Comparison of ENCODE assay signal across 30 mouse cellular contexts in genomic region chr5:146727006-146727405, GRCm38 (mm10).
DNase-seq lines count a peak whose midpoint lies in the region; ATAC-seq and TF ChIP-seq lines count a peak whose summit lies in the region.
"Had no signal": no experiment of that assay in that cellular context is flagged by ENCODE, and none has a peak within 500 bp of the region (broad histone marks: within the 10 kb centered on the region; RNA-seq: fewer than 3 reads in every experiment).

No protein-coding gene starts in this region.

- H3K4me2 ChIP-seq in forebrain, embryonic 13.5 days = no peak overlapping the region
- no peak overlapping the region for H3K4me2 ChIP-seq in forebrain, embryonic 11.5 days (ENCODE audit: low read depth, low read length, severe bottlenecking)
- H3K4me2 ChIP-seq in kidney, postnatal 0 days (ENCODE audit: low read length) = no peak overlapping the region
- H3K4me2 ChIP-seq in kidney, embryonic 15.5 days = no peak overlapping the region
- H3K4me2 ChIP-seq in stomach, embryonic 14.5 days (replicated peaks; ENCODE audit: low read depth, low read length) = no peak overlapping the region
- no peak overlapping the region for H3K4me2 ChIP-seq in stomach, postnatal 0 days (replicated peaks; ENCODE audit: low read depth)
- H3K4me2 ChIP-seq: embryonic facial prominence, embryonic 12.5 days; heart, embryonic 11.5 days; liver, embryonic 12.5 days had no signal

- no peak overlapping the region for H3K27ac ChIP-seq in forebrain, embryonic 13.5 days
- no peak overlapping the region for H3K27ac ChIP-seq in forebrain, embryonic 11.5 days (ENCODE audit: low read depth, low read length)
- no peak overlapping the region for H3K27ac ChIP-seq in kidney, postnatal 0 days
- H3K27ac ChIP-seq in kidney, embryonic 15.5 days = no peak overlapping the region
- no peak overlapping the region for H3K27ac ChIP-seq in stomach, embryonic 14.5 days (ENCODE audit: low read length)
- H3K27ac ChIP-seq in stomach, postnatal 0 days (replicated peaks) = no peak overlapping the region
- H3K27ac ChIP-seq: embryonic facial prominence, embryonic 12.5 days; gastrocnemius, adult 2 months; liver, embryonic 12.5 days; macrophage had no signal

- H3K27me3 ChIP-seq in forebrain, embryonic 13.5 days = no peaks in the 10 kb centered on the region
- H3K27me3 ChIP-seq in forebrain, embryonic 11.5 days (ENCODE audit: control insufficient read depth, insufficient read depth, low read length) = no peaks in the 10 kb centered on the region
- H3K27me3 ChIP-seq in kidney, postnatal 0 days (ENCODE audit: insufficient read depth, low read length) = no peaks in the 10 kb centered on the region
- no peaks in the 10 kb centered on the region for H3K27me3 ChIP-seq in kidney, embryonic 15.5 days
- H3K27me3 ChIP-seq in stomach, embryonic 14.5 days (ENCODE audit: control insufficient read depth, insufficient read depth, low read length) = no peaks in the 10 kb centered on the region
- no peaks in the 10 kb centered on the region for H3K27me3 ChIP-seq in stomach, postnatal 0 days (ENCODE audit: control insufficient read depth, insufficient read depth, low read length)
- H3K27me3 ChIP-seq: CH12.LX; embryonic facial prominence, embryonic 12.5 days; liver, embryonic 12.5 days had no signal

- TF ChIP-seq EP300 in stomach, postnatal 0 days (optimal IDR thresholded peaks at IDR 0.05) = no peak

- WGBS in forebrain, embryonic 13.5 days = 77% methylated on average over 4 of the region's 4 CpGs
- 92% methylated on average over 4 of the region's 4 CpGs for WGBS in forebrain, embryonic 11.5 days
- 75% methylated on average over 4 of the region's 4 CpGs for WGBS in kidney, postnatal 0 days
- WGBS in kidney, embryonic 15.5 days = 83% methylated on average over 4 of the region's 4 CpGs
- 75% methylated on average over 4 of the region's 4 CpGs for WGBS in stomach, embryonic 14.5 days
- 82% methylated on average over 4 of the region's 4 CpGs for WGBS in stomach, postnatal 0 days

- peak; percentile 19; the same call in 1 of the 2 replicates for ATAC-seq in forebrain, embryonic 13.5 days
- no peak for ATAC-seq in forebrain, embryonic 11.5 days (replicated peaks; ENCODE audit: low FRiP score)
- peak; percentile 61; the same call in 1 of the 2 replicates for ATAC-seq in kidney, postnatal 0 days (replicated peaks; ENCODE audit: low FRiP score, low read depth)
- ATAC-seq in kidney, embryonic 15.5 days (replicated peaks; ENCODE audit: low FRiP score) = no peak
- 0 out of 2 replicates have a peak, but pooled peaks have one; percentile 14 for ATAC-seq in stomach, embryonic 14.5 days (ENCODE audit: insufficient number of reproducible peaks, insufficient read depth, low FRiP score, low read depth)
- no peak for ATAC-seq in stomach, postnatal 0 days (ENCODE audit: low FRiP score, low TSS enrichment)
- ATAC-seq: forebrain, embryonic 16.5 days; inflammation-experienced regulatory T-cells, adult 6 months; liver, embryonic 12.5 days; liver, postnatal 0 days had no signal

- TF ChIP-seq CTCF in kidney, postnatal 0 days (IDR thresholded peaks at IDR 0.05; ENCODE audit: low read depth) = no peak
- TF ChIP-seq CTCF in stomach, postnatal 0 days (IDR thresholded peaks at IDR 0.05; ENCODE audit: low read depth) = no peak

- DNase-seq in forebrain, embryonic 11.5 days (ENCODE audit: low spot score) = no peak
- DNase-seq in kidney, postnatal 0 days (ENCODE audit: low spot score) = no peak
- no peak for DNase-seq in stomach, postnatal 0 days (ENCODE audit: low spot score)
- DNase-seq in thymus, adult 18-20 months = no peak
- no peak for DNase-seq in lung, postnatal 14 days
- DNase-seq: adrenal gland, postnatal 10 days; cerebellum, adult 9-10 months; embryo, embryonic 11 days; gastrocnemius, adult 2 months; gastrocnemius, postnatal 36 days; heart, adult 18-20 months; heart, postnatal 36 days; kidney, adult 2 months; kidney, postnatal 10 days; layer of hippocampus, postnatal 36 days; left cerebral cortex, postnatal 4 days; liver, postnatal 0 days; thymus, adult 2 months; thymus, postnatal 36 days had no signal

- no peak overlapping the region for H3K4me3 ChIP-seq in forebrain, embryonic 13.5 days
- no peak overlapping the region for H3K4me3 ChIP-seq in forebrain, embryonic 11.5 days (ENCODE audit: low read depth, low read length)
- no peak overlapping the region for H3K4me3 ChIP-seq in kidney, postnatal 0 days (replicated peaks; ENCODE audit: low read depth, low read length)
- H3K4me3 ChIP-seq in kidney, embryonic 15.5 days (replicated peaks) = no peak overlapping the region
- no peak overlapping the region for H3K4me3 ChIP-seq in stomach, embryonic 14.5 days (ENCODE audit: low read depth, low read length)
- H3K4me3 ChIP-seq in stomach, postnatal 0 days (ENCODE audit: low read depth, low read length) = no peak overlapping the region
- H3K4me3 ChIP-seq: embryonic facial prominence, embryonic 12.5 days; gastrocnemius, adult 2 months; liver, embryonic 12.5 days; myocyte had no signal

- H3K9me3 ChIP-seq in forebrain, embryonic 13.5 days (replicated peaks) = peaks cover 4% of the 10 kb centered on the region; the same call in 1 of the 2 replicates
- H3K9me3 ChIP-seq in forebrain, embryonic 11.5 days (ENCODE audit: control insufficient read depth, low read length) = no peaks in the 10 kb centered on the region
- H3K9me3 ChIP-seq in kidney, postnatal 0 days (replicated peaks; ENCODE audit: low read length) = no peaks in the 10 kb centered on the region
- H3K9me3 ChIP-seq in kidney, embryonic 15.5 days (replicated peaks) = no peaks in the 10 kb centered on the region
- peaks cover 3% of the 10 kb centered on the region; the same call in 1 of the 2 replicates for H3K9me3 ChIP-seq in stomach, embryonic 14.5 days (ENCODE audit: control insufficient read depth, low read depth, low read length)
- H3K9me3 ChIP-seq in stomach, postnatal 0 days (ENCODE audit: control insufficient read depth, low read length) = no peaks in the 10 kb centered on the region
- H3K9me3 ChIP-seq: embryonic facial prominence, embryonic 12.5 days; liver, embryonic 12.5 days had no signal

- H3K36me3 ChIP-seq in forebrain, embryonic 13.5 days (ENCODE audit: poor library complexity, severe bottlenecking) = no peaks in the 10 kb centered on the region
- H3K36me3 ChIP-seq in forebrain, embryonic 11.5 days (ENCODE audit: control insufficient read depth, insufficient read depth, low read length) = no peaks in the 10 kb centered on the region
- no peaks in the 10 kb centered on the region for H3K36me3 ChIP-seq in kidney, postnatal 0 days (ENCODE audit: insufficient read depth, low read length)
- H3K36me3 ChIP-seq in kidney, embryonic 15.5 days = no peaks in the 10 kb centered on the region; the same call in 1 of the 2 replicates
- H3K36me3 ChIP-seq in stomach, embryonic 14.5 days (ENCODE audit: control insufficient read depth, insufficient read depth, low read length) = no peaks in the 10 kb centered on the region
- H3K36me3 ChIP-seq in stomach, postnatal 0 days (ENCODE audit: control insufficient read depth, insufficient read depth, low read length) = no peaks in the 10 kb centered on the region
- H3K36me3 ChIP-seq: embryonic facial prominence, embryonic 12.5 days; liver, embryonic 12.5 days had no signal

- no peak overlapping the region for H3K9ac ChIP-seq in forebrain, embryonic 13.5 days
- H3K9ac ChIP-seq in forebrain, embryonic 11.5 days (ENCODE audit: low read length) = no peak overlapping the region
- H3K9ac ChIP-seq in kidney, postnatal 0 days (ENCODE audit: low read depth, low read length) = no peak overlapping the region
- no peak overlapping the region for H3K9ac ChIP-seq in kidney, embryonic 15.5 days
- H3K9ac ChIP-seq in stomach, embryonic 14.5 days (replicated peaks; ENCODE audit: low read depth, low read length) = no peak overlapping the region
- H3K9ac ChIP-seq in stomach, postnatal 0 days (ENCODE audit: low read length) = no peak overlapping the region
- H3K9ac ChIP-seq: embryonic facial prominence, embryonic 12.5 days; liver, embryonic 12.5 days; liver, postnatal 0 days had no signal

- 0 out of 2 replicates have a peak, but pooled peaks cover 4% of the 10 kb centered on the region for H3K4me1 ChIP-seq in forebrain, embryonic 13.5 days
- H3K4me1 ChIP-seq in forebrain, embryonic 11.5 days (replicated peaks; ENCODE audit: control insufficient read depth, insufficient read depth, low read length) = no peaks in the 10 kb centered on the region
- H3K4me1 ChIP-seq in kidney, postnatal 0 days (replicated peaks; ENCODE audit: insufficient read depth, low read length) = no peaks in the 10 kb centered on the region
- H3K4me1 ChIP-seq in kidney, embryonic 15.5 days = peaks cover 5% of the 10 kb centered on the region
- no peaks in the 10 kb centered on the region for H3K4me1 ChIP-seq in stomach, embryonic 14.5 days (ENCODE audit: control insufficient read depth, insufficient read depth, low read length)
- no peaks in the 10 kb centered on the region for H3K4me1 ChIP-seq in stomach, postnatal 0 days (replicated peaks; ENCODE audit: control insufficient read depth, insufficient read depth)
- H3K4me1 ChIP-seq: embryonic facial prominence, embryonic 12.5 days; liver, embryonic 12.5 days had no signal

Comparison
In these comparisons a context has a peak if more than half of its experiments do, and no peak if none do; other contexts are left out.
1. ATAC-seq: peak in forebrain, embryonic 13.5 days (single experiment), kidney, postnatal 0 days (single experiment) and stomach, embryonic 14.5 days (single experiment); none in forebrain, embryonic 11.5 days (single experiment), kidney, embryonic 15.5 days (single experiment) and stomach, postnatal 0 days (single experiment).